Mouse (Mus musculus): Measurements from ENCODE around the gene Bpifa3.
"Not testable (repeated sequence)": the region's sequence is repeated elsewhere in the genome, so short reads cannot be mapped to it uniquely, and the experiment has no call there.

Gene Bpifa3

DNA sequence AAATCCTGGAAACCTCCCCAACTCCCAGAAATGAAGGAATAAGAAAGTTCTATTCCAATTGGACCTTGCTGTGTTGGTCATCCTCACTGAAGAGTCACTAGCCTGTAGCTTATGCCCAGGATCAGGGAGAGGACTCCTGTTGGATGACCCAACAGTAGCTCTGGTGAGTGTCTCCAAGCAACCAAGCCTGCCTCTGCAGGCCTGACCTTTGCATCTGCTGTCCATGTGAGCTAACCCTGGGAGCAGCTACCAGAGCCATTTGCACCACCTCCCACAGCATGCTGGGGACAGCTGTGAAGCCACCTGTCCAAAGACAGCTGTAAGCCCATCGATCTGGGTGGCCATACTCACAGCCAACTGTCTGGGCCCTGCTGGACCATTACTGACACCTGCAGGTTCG, at the start of gene Bpifa3:
TSS of gene Bpifa3 (plus strand) at position 217 of the 400 bp plus-strand sequence.
- DNase-seq: no peak

DNA sequence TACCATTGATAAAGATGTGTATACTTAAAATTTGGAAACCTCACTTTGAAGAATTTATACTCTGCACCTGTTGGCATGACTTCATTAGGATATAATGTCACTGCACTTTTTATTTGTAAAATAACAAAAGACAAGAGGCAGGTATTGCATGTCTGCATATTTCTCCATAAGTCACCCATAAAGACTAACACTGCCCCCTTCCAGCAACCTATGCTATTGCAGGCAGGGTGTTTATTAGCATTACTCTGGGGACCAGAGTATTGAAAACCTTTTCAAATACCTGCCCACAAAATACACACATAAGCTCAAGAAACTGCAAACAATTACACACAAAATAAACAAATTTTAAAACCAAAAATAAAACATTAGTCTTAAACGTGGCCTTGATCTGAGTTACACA, 32.4 kb upstream of the Bpifa3 start:
- DNase-seq: no peak

- no peak for DNase-seq
These were observed 12.8 kb upstream of the Bpifa3 start for GRCm38 (mm10) chr2:154117381-154117780.

GRCm38 (mm10) chr2:154142580-154142979, 12.4 kb downstream of the Bpifa3 start, which contains the start of gene Bpifa1:
TSS of gene Bpifa1 (plus strand) at chr2:154142880.
- no peak for DNase-seq

DNA sequence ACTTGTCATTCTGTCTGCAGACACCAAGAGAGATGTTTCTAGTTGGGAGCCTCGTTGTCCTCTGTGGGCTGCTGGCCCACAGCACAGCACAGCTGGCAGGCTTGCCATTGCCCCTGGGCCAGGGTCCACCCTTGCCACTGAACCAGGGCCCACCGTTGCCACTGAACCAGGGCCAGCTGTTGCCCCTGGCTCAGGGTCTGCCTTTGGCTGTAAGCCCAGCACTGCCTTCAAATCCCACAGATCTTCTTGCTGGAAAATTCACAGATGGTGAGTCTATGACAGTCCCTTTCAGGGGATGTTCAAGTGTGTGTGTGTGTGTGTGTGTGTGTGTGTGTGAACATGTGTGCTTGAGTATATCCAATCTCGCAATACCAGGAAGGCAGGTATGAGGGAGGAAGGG, 13.6 kb downstream of the Bpifa3 start:
- no peak for DNase-seq

DNA sequence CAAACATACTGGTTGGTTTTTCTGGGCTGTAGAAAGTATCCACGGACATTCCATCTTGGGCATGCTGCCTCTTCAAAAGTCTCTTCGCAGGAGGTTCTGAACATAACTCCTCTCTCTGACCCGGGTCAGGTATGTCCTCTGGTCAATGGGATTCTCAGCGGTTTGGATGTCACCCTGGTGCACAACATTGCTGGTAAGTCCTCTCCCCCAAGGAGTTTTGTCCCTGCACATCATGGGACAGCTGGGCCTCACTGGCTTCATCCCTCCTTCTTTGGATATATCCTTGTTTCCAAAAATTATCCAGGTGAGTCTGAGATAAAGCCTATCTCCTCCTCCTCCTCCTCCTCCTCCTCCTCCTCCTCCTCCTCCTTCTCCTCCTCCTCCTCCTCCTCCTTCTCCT, 17.4 kb downstream of the Bpifa3 start:
- no peak for DNase-seq

- peak; percentile 19 to 31 for DNase-seq
These were observed 28.3 kb downstream of the Bpifa3 start for GRCm38 (mm10) chr2:154158433-154158832.

DNA sequence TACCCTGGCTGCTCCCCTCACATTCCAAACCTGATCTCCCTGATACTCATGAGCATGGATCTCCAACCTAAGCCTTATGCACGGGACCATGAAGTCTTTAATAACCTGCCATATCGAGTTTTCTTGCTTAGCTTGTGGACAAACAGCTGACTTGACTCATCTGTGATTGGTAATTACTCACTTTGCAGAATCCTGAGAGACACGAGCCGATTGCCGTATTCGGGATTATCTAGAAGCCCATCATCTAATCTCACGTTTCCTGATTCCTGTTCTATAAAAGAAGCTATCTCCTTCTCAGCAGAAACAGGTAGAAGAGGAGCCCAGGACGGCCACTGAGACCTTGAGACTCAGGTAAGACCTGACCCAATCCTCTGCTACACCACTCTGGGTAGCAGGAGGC, 32.2 kb downstream of the Bpifa3 start, which contains the start of gene Bpifa5:
TSS of gene Bpifa5 (plus strand) at position 301 of the 400 bp plus-strand sequence.
- DNase-seq: no peak

DNA sequence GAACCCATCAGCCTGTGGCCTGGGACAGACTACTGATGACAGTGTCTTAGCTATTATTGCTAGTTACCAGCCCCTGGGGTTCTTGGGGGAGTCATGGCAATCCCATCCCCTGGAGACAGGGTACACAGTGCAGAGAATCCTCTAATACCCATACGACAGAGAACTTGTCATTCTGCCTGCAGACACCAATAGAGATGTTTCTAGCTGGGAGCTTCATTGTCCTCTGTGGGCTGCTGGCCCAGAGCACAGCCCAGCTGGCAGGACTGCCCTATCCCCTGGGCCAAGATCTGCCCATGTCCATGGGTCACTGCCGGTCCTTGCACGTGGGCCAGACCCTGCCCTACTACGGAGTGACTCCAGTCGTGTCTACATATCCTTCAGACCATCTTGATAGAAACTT, 33.2 kb downstream of the Bpifa3 start:
- DNase-seq: no peak

- DNase-seq: no peak
These were observed 39.0 kb downstream of the Bpifa3 start for GRCm38 (mm10) chr2:154169172-154169571.

- no peak for DNase-seq
These were observed 41.5 kb downstream of the Bpifa3 start for GRCm38 (mm10) chr2:154171621-154172020.

- DNase-seq: peak; percentile 3 to 17
These were observed 43.2 kb downstream of the Bpifa3 start for GRCm38 (mm10) chr2:154173313-154173712.

DNA sequence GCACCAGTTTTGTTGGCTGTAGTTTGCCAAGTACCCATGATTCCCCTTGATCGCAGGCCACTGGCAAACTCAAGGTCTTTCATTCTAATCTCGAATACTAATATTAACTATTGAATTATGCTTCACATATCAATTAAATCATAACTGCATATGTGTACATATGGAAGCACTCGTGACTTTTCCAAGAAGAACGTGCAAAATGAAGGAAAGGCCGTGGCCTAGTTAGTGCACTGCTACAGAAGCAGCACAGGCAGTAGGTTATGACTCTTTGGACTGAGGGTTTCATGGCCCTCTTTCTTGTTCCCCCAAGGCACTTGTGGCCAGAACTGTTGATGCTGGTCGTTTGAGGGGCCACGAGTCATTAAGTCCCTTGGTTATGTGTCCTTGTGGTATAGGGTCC, 51.8 kb downstream of the Bpifa3 start:
- not testable (repeated sequence) for DNase-seq

GRCm38 (mm10) chr2:154183061-154183460, 52.9 kb downstream of the Bpifa3 start:
- not testable (repeated sequence) for DNase-seq

DNA sequence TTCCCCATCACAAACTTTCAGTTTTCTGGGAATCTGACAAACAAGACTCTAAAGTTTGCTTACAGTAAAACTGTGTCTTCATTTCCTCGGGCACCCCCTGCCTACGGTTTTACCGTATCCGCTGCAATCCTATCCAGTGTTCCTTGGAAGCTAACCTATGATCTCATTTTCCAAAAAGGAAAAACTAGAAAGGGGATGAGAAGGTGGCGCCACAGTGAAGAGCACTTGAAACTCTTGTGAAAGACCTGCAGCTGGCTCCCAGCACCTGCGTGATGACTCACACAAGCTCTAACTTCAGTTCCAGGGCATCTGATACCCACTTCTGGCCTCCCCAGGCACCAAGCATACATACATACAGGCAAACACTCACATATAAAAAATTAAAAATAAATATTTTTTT, 55.2 kb downstream of the Bpifa3 start:
- no peak for DNase-seq

GRCm38 (mm10) chr2:154185748-154186147, 55.6 kb downstream of the Bpifa3 start:
- DNase-seq: no peak

GRCm38 (mm10) chr2:154187468-154187867, 57.3 kb downstream of the Bpifa3 start:
- DNase-seq: no peak

Measured in B cell, adult 2 months (primary cell).